Mouse (Mus musculus) heart, postnatal 0 days (tissue): Measurements from ENCODE around the gene Cpsf6. TPM values are rescaled to one million over a fixed set of nuclear protein-coding genes. Genes with fewer than 3 reads are reported as not detected.
"Not testable (repeated sequence)": the region's sequence is repeated elsewhere in the genome, so short reads cannot be mapped to it uniquely, and the experiment has no call there.

Experiments
- ATAC-seq: fragments of 200-750 bp; cut with Nextera tagmentation; 2 replicates; pipeline ENCODE4 v1.8.0; 2017; ENCODE audit warnings: low read depth, moderate number of reproducible peaks, moderate library complexity; ENCODE audit not compliant: insufficient read depth
- DNase-seq: peaks from one replicate; pipeline ENCODE4 v3.0.0-alpha.2; 2016; ENCODE audit warnings: low spot score
- H3K27ac ChIP-seq: fragments of 300-500 bp; sonication (generic); 2 replicates; pipeline ENCODE4 v1.5.1; 2014; ENCODE audit warnings: low read depth, mild to moderate bottlenecking
- H3K27me3 ChIP-seq: fragments of 300-500 bp; sonication (generic); 2 replicates; pipeline ENCODE4 v1.6.1; 2014; ENCODE audit warnings: low read length, mixed read lengths; ENCODE audit not compliant: control insufficient read depth, insufficient read depth
- H3K36me3 ChIP-seq: fragments of 300-500 bp; sonication (generic); replicated peaks from 2 replicates; pipeline ENCODE4 v1.6.1; 2014; ENCODE audit warnings: low read length, mixed read lengths; ENCODE audit not compliant: control insufficient read depth, insufficient read depth
- H3K4me1 ChIP-seq: fragments of 300-500 bp; sonication (generic); 2 replicates; pipeline ENCODE4 v1.6.1; 2014; ENCODE audit warnings: antibody characterized with exemption; ENCODE audit not compliant: control insufficient read depth, insufficient read depth
- H3K4me2 ChIP-seq: fragments of 300-500 bp; sonication (generic); 2 replicates; pipeline ENCODE4 v1.6.1; 2014; ENCODE audit warnings: low read depth, mild to moderate bottlenecking, low read length, moderate library complexity
- H3K4me3 ChIP-seq: fragments of 300-500 bp; sonication (generic); 2 replicates; pipeline ENCODE4 v1.5.1; 2014; ENCODE audit warnings: low read depth, low read length
- H3K9ac ChIP-seq: fragments of 300-500 bp; sonication (generic); replicated peaks from 2 replicates; pipeline ENCODE4 v1.6.1; 2014; ENCODE audit warnings: low read depth, low read length, mixed read lengths
- H3K9me3 ChIP-seq: fragments of 300-500 bp; sonication (generic); replicated peaks from 2 replicates; pipeline ENCODE4 v1.6.1; 2016; ENCODE audit warnings: low read length; ENCODE audit not compliant: control insufficient read depth
- CTCF ChIP-seq: IDR thresholded peaks from 2 replicates; pipeline ENCODE4 v1.5.1; 2016; ENCODE audit warnings: antibody characterized with exemption, control low read depth, low read depth
- EP300 ChIP-seq: IDR thresholded peaks from 2 replicates; pipeline ENCODE4 v1.6.1; 2016; ENCODE audit warnings: antibody characterized with exemption, low read depth
- WGBS: fragments of 180-500 bp; shearing (Covaris S2); extraction: QIAGEN DNeasy Blood & Tissue Kit; methylation state at CpG from one replicate; pipeline ENCODE4 v1.1.7; 2014; 5-methylcytosine and 5-hydroxymethylcytosine counted together
- polyA plus RNA-seq: library from polyadenylated mRNA; unstranded; fragments of >200 nt; fragmentation: Nextera tagmentation; extraction: Ambion mirVana; gene quantifications from 2 replicates; pipeline ENCODE4 v1.2.1, GENCODE M21; 2015
- total RNA-seq: library from RNA; depleted of rRNA; stranded (reverse); fragments of >200 nt; gene quantifications from 2 replicates; pipeline ENCODE4 v1.2.3, GENCODE M21; 2014; ENCODE audit warnings: low replicate concordance

The Cpsf6 gene
- total and polyA plus RNA-seq, 2 experiments from 2014 or later: 55.7 to 57.8 TPM

GRCm38 (mm10) chr10:117391801-117392200 is 12.0 kb upstream of the Cpsf6 start:
- Histone ChIP-seq H3K36me3 (no peaks in the 10 kb centered on the region), H3K27me3 (no peaks in the 10 kb centered on the region), H3K4me3 (no peak overlapping the region), H3K4me1 (no peaks in the 10 kb centered on the region), H3K27ac (no peak overlapping the region), H3K9ac (no peak overlapping the region), H3K4me2 (no peak overlapping the region), H3K9me3 (no peaks in the 10 kb centered on the region)
- no peak for DNase-seq
- ATAC-seq: no peak
- TF ChIP-seq EP300: no peak
- TF ChIP-seq CTCF: no peak
- WGBS: 89% methylated on average over 2 of the region's 2 CpGs

- Histone ChIP-seq H3K4me1 (no peaks in the 10 kb centered on the region), H3K36me3 (no peaks in the 10 kb centered on the region), H3K9ac (no peak overlapping the region), H3K27ac (no peak overlapping the region), H3K27me3 (no peaks in the 10 kb centered on the region), H3K4me2 (no peak overlapping the region), H3K9me3 (no peaks in the 10 kb centered on the region), H3K4me3 (no peak overlapping the region)
- ATAC-seq: no peak
- no peak for DNase-seq
- WGBS: 28% methylated on average over 5 of the region's 5 CpGs
- TF ChIP-seq CTCF (no peak), EP300 (no peak)
These were observed 11.2 kb upstream of the Cpsf6 start for GRCm38 (mm10) chr10:117391057-117391456.

GRCm38 (mm10) chr10:117389904-117390875 is 10.4 kb upstream of the Cpsf6 start:
- Histone ChIP-seq H3K4me1 (no peaks in the 10 kb centered on the region), H3K9me3 (no peaks in the 10 kb centered on the region), H3K36me3 (no peaks in the 10 kb centered on the region), H3K27ac (no peak overlapping the region), H3K4me2 (no peak overlapping the region), H3K27me3 (no peaks in the 10 kb centered on the region), H3K4me3 (no peak overlapping the region), H3K9ac (no peak overlapping the region)
- no peak for TF ChIP-seq CTCF
- WGBS: 53% methylated on average over 31 of the region's 31 CpGs
- no peak for ATAC-seq
- DNase-seq: no peak

GRCm38 (mm10) chr10:117389371-117389740 is 9.5 kb upstream of the Cpsf6 start:
- Histone ChIP-seq H3K36me3 (no peaks in the 10 kb centered on the region), H3K4me3 (no peak overlapping the region), H3K9ac (no peak overlapping the region), H3K27ac (no peak overlapping the region), H3K4me1 (no peaks in the 10 kb centered on the region), H3K4me2 (no peak overlapping the region), H3K9me3 (no peaks in the 10 kb centered on the region), H3K27me3 (no peaks in the 10 kb centered on the region)
- ATAC-seq (no peak), DNase-seq (no peak)
- WGBS: 84% methylated on average over 1 of the region's 1 CpGs
- TF ChIP-seq EP300: no peak

GRCm38 (mm10) chr10:117388637-117389370 is 9.0 kb upstream of the Cpsf6 start:
- TF ChIP-seq CTCF: no peak
- TF ChIP-seq EP300: no peak
- ATAC-seq: no peak
- Histone ChIP-seq H3K4me2 (no peak overlapping the region), H3K9me3 (no peaks in the 10 kb centered on the region), H3K4me3 (no peak overlapping the region), H3K36me3 (no peaks in the 10 kb centered on the region), H3K4me1 (no peaks in the 10 kb centered on the region), H3K27me3 (no peaks in the 10 kb centered on the region), H3K9ac (no peak overlapping the region), H3K27ac (no peak overlapping the region)
- no peak for DNase-seq
- 81% methylated on average over 2 of the region's 2 CpGs for WGBS

GRCm38 (mm10) chr10:117387961-117388636 is 8.3 kb upstream of the Cpsf6 start:
- H3K27me3 ChIP-seq, ATAC-seq, H3K9ac ChIP-seq, DNase-seq, H3K27ac ChIP-seq, H3K4me2 ChIP-seq, H3K36me3 ChIP-seq, H3K4me1 ChIP-seq, H3K9me3 ChIP-seq, H3K4me3 ChIP-seq: not testable (repeated sequence)
- 63% methylated on average over 3 of the region's 3 CpGs for WGBS
